ENCODE assay signal across 27 mouse cellular contexts in genomic region chr1:159280072-159280471, GRCm38 (mm10).
"Had no signal": no experiment of that assay in that cellular context is flagged by ENCODE, and none has a peak within 500 bp of the region (broad histone marks: within the 10 kb centered on the region; RNA-seq: fewer than 3 reads in every experiment).

No protein-coding gene starts in this region.

- H3K9me3 ChIP-seq: heart, embryonic 13.5 days; heart, embryonic 15.5 days; hindbrain, embryonic 13.5 days; hindbrain, embryonic 15.5 days; kidney, embryonic 15.5 days; limb, embryonic 13.5 days; limb, embryonic 15.5 days; liver, embryonic 12.5 days had no signal

- DNase-seq: gastrocnemius, postnatal 14 days; gastrocnemius, postnatal 36 days; heart, adult 11 months; heart, adult 2 months; heart, postnatal 14 days; heart, postnatal 36 days; kidney, adult 11 months; kidney, adult 2 months; kidney, adult 9 months; kidney, postnatal 14 days; kidney, postnatal 36 days; layer of hippocampus, adult 9-11 months; layer of hippocampus, postnatal 36 days; left cerebral cortex, postnatal 4 days had no signal

- H3K27ac ChIP-seq: heart, adult 2 months; heart, embryonic 13.5 days; heart, embryonic 15.5 days; hindbrain, embryonic 13.5 days; hindbrain, embryonic 15.5 days; hindbrain, postnatal 0 days; kidney, embryonic 15.5 days; kidney, postnatal 0 days; limb, embryonic 13.5 days; limb, embryonic 15.5 days; liver, embryonic 12.5 days; liver, embryonic 14.5 days had no signal

- H3K4me2 ChIP-seq: heart, embryonic 11.5 days; heart, embryonic 13.5 days; heart, embryonic 15.5 days; hindbrain, embryonic 13.5 days; hindbrain, embryonic 15.5 days; kidney, embryonic 15.5 days; limb, embryonic 13.5 days; limb, embryonic 15.5 days; liver, embryonic 12.5 days had no signal

- ATAC-seq: hindbrain, postnatal 0 days; intestine, embryonic 16.5 days; liver, embryonic 12.5 days had no signal

- H3K4me1 ChIP-seq: heart, embryonic 13.5 days; heart, embryonic 15.5 days; hindbrain, embryonic 13.5 days; hindbrain, embryonic 15.5 days; kidney, embryonic 15.5 days; limb, embryonic 13.5 days; limb, embryonic 15.5 days; liver, embryonic 12.5 days had no signal

- H3K27me3 ChIP-seq: heart, embryonic 13.5 days; heart, embryonic 15.5 days; hindbrain, embryonic 13.5 days; hindbrain, embryonic 15.5 days; kidney, embryonic 15.5 days; limb, embryonic 13.5 days; limb, embryonic 15.5 days; liver, embryonic 12.5 days had no signal

- H3K9ac ChIP-seq: heart, embryonic 13.5 days; heart, embryonic 15.5 days; hindbrain, embryonic 13.5 days; hindbrain, embryonic 15.5 days; kidney, embryonic 15.5 days; limb, embryonic 13.5 days; limb, embryonic 15.5 days; liver, embryonic 12.5 days; liver, embryonic 14.5 days had no signal

- H3K4me3 ChIP-seq: heart, adult 2 months; heart, embryonic 13.5 days; heart, embryonic 15.5 days; hindbrain, embryonic 13.5 days; hindbrain, embryonic 15.5 days; kidney, embryonic 15.5 days; limb, embryonic 13.5 days; limb, embryonic 15.5 days; liver, embryonic 12.5 days had no signal
